Mouse (Mus musculus) liver, embryonic 14.5 days (tissue): ENCODE results near the gene Ovch2. TPM values are rescaled to one million over a fixed set of nuclear protein-coding genes. Genes with fewer than 3 reads are reported as not detected.

Experiments
- ATAC-seq: fragments of 200-750 bp; cut with Nextera tagmentation; 2 replicates; pipeline ENCODE4 v1.8.0; 2017; ENCODE audit warnings: moderate number of reproducible peaks, mild to moderate bottlenecking, moderate library complexity; ENCODE audit not compliant: insufficient read depth
- DNase-seq, 3 experiments: peaks; one replicate each; pipeline ENCODE4 v3.0.0-alpha.2; 2012 to 2013; ENCODE audit warnings: low read depth in 3 of 3, low spot score in 3 of 3
- H3K27ac ChIP-seq: fragments of 300-500 bp; sonication (generic); 2 replicates; pipeline ENCODE4 v1.5.1; 2014; ENCODE audit warnings: moderate library complexity, mild to moderate bottlenecking, control low read depth, inconsistent platforms
- H3K27me3 ChIP-seq: fragments of 300-500 bp; sonication (generic); 2 replicates; pipeline ENCODE4 v1.6.1; 2014; ENCODE audit warnings: mild to moderate bottlenecking, low read length, moderate library complexity; ENCODE audit not compliant: control insufficient read depth, insufficient read depth
- H3K36me3 ChIP-seq: fragments of 300-500 bp; sonication (generic); replicated peaks from 2 replicates; pipeline ENCODE4 v1.6.1; 2014; ENCODE audit warnings: low read depth; ENCODE audit not compliant: control insufficient read depth, insufficient read depth
- H3K4me1 ChIP-seq, 2 experiments: fragments of 200-500 bp in 1 of 2; fragments of 300-500 bp in 1 of 2; sonication (generic) in 1 of 2; replicated peaks; 2 replicates each; pipeline ENCODE4 v1.6.1; 2012 to 2014; ENCODE audit warnings: antibody characterized with exemption in 1 of 2, inconsistent platforms in 1 of 2, low read length in 1 of 2; ENCODE audit not compliant: control insufficient read depth in 2 of 2, insufficient read depth in 2 of 2
- H3K4me2 ChIP-seq: fragments of 300-500 bp; sonication (generic); 2 replicates; pipeline ENCODE4 v1.6.1; 2014; ENCODE audit warnings: low read depth, mild to moderate bottlenecking, control low read depth, moderate library complexity
- H3K4me3 ChIP-seq, 2 experiments: fragments of 200-500 bp in 1 of 2; fragments of 300-500 bp in 1 of 2; sonication (generic) in 1 of 2; 2 replicates each; pipeline ENCODE4 v1.5.1; 2012 to 2014; ENCODE audit warnings: low read depth in 2 of 2, low read length in 2 of 2, mild to moderate bottlenecking in 2 of 2, control low read depth in 1 of 2, inconsistent platforms in 1 of 2, moderate library complexity in 1 of 2; ENCODE audit not compliant: insufficient read depth in 1 of 2
- H3K9ac ChIP-seq: fragments of 300-500 bp; sonication (generic); replicated peaks from 2 replicates; pipeline ENCODE4 v1.6.1; 2014; ENCODE audit warnings: mild to moderate bottlenecking, control low read depth, moderate library complexity
- H3K9me3 ChIP-seq: fragments of 300-500 bp; sonication (generic); 2 replicates; pipeline ENCODE4 v1.6.1; 2016; ENCODE audit warnings: low read length, mixed read lengths; ENCODE audit not compliant: control insufficient read depth
- CTCF ChIP-seq: IDR thresholded peaks from 2 replicates; pipeline ENCODE4 v1.5.1; 2016; ENCODE audit warnings: antibody characterized with exemption, low read depth, control low read depth
- EP300 ChIP-seq: IDR thresholded peaks from 2 replicates; pipeline ENCODE4 v1.6.1; 2016; ENCODE audit warnings: antibody characterized with exemption, low read depth
- WGBS: fragments of 180-500 bp; shearing (Covaris S2); extraction: QIAGEN DNeasy Blood & Tissue Kit; methylation state at CpG from one replicate; pipeline ENCODE4 v1.1.7; 2014; ENCODE audit not compliant: insufficient replicate concordance; 5-methylcytosine and 5-hydroxymethylcytosine counted together
- polyA plus RNA-seq, 2 experiments: library from polyadenylated mRNA; depleted of rRNA in 1 of 2; stranded (reverse) in 1 of 2; unstranded in 1 of 2; fragments of >200 nt; fragmentation: Nextera tagmentation in 1 of 2; extraction: Ambion mirVana in 1 of 2; gene quantifications; 2 replicates each; pipeline versions ENCODE4 v1.2.1 to v1.2.3; 2012 to 2014

Gene Ovch2
- polyA plus RNA-seq, 2 experiments: not detected

DNA sequence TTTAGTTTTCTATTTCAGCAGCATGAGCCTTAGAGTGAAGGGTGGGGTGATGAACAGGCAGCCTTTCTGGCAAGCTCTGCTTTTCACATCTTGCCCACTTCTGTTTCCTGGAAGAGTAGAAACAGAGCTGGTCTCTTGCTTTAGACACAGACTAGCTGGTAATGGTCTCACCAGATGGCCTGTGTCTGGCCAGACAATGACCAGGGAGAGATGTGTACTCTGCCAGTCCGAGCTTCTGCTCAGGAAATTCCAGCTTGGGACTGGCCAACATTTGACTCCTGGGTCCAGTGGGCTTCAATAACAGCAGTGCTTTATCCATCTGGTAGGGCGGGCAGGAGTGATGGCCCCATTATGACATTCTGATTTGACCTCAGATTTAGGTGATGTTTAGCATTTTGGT is 55.9 kb downstream of the Ovch2 start:
- no peak for TF ChIP-seq EP300
- TF ChIP-seq CTCF: no peak

DNA sequence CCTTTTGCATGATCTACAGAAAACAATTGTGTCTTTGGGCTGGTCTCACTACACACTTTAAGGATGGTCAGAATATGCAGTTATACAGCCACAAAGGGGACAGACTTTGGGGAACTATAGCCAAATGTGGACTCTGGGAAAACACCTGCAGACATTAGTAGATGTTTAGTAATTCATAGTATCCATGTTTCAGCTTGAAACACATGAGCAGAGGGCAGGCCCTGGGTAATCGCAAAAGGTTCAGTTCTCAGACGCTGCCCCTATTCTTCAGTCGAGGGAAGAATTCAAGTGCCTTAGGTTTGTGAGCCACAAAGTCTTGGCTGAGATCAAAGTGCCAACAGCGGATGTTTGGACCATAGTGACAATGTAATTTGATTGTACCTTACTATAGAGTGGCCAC is 56.6 kb downstream of the Ovch2 start:
- ATAC-seq: no peak
- H3K4me1 ChIP-seq: no peaks in the 10 kb centered on the region
- WGBS: 76% methylated on average over 4 of the region's 4 CpGs
- no peak for TF ChIP-seq EP300
- TF ChIP-seq CTCF: no peak
- H3K27ac ChIP-seq: no peak overlapping the region
- H3K9me3 ChIP-seq: no peaks in the 10 kb centered on the region
- H3K27me3 ChIP-seq: no peaks in the 10 kb centered on the region
- no peak overlapping the region for H3K9ac ChIP-seq
- H3K4me2 ChIP-seq: no peak overlapping the region
- H3K4me3 ChIP-seq: no peak overlapping the region
- no peaks in the 10 kb centered on the region for H3K36me3 ChIP-seq
- DNase-seq: no peak

More for the DNA sequence above, 55.9 kb downstream of the Ovch2 start:
- Histone ChIP-seq H3K36me3 (no peaks in the 10 kb centered on the region), H3K27me3 (no peaks in the 10 kb centered on the region), H3K9me3 (no peaks in the 10 kb centered on the region), H3K4me2 (no peak overlapping the region), H3K27ac (no peak overlapping the region), H3K9ac (no peak overlapping the region), H3K4me3 (no peak overlapping the region), H3K4me1 (no peaks in the 10 kb centered on the region)
- ATAC-seq: no peak
- WGBS: 46% methylated on average over 2 of the region's 2 CpGs
- DNase-seq: no peak

DNA sequence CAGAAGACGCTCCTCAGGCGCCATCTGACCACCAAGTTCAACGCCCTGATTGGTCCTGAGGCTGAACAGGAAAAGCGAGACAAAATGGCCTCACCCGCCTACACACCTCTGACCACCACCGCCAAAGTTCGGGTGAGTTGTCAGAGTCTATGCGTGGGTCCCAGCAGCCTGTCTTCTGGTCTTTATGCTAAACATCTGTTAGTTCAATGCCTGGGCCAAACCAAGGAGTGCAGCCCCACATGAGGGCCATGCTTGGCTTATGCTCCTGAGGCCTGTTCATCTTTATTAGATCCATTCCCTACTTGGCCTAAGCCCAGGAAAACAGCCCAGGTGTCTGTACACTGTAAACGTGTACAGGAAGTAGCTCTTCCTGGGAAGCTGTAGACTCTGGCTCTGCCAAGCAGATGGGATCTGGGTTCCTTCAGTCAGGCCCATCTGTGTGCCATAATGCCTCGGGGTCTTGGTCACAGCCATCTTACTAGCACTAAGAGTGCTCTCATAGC is 58.0 kb downstream of the Ovch2 start:
- no peaks in the 10 kb centered on the region for H3K9me3 ChIP-seq
- DNase-seq: no peak
- H3K4me1 ChIP-seq: no peaks in the 10 kb centered on the region
- no peaks in the 10 kb centered on the region for H3K27me3 ChIP-seq
- H3K36me3 ChIP-seq: no peaks in the 10 kb centered on the region
- no peak for ATAC-seq
- 61% methylated on average over 10 of the region's 10 CpGs for WGBS
- H3K9ac ChIP-seq: no peak overlapping the region
- H3K4me3 ChIP-seq: no peak overlapping the region
- TF ChIP-seq EP300 (no peak), CTCF (no peak)
- H3K27ac ChIP-seq: no peak overlapping the region
- no peak overlapping the region for H3K4me2 ChIP-seq

DNA sequence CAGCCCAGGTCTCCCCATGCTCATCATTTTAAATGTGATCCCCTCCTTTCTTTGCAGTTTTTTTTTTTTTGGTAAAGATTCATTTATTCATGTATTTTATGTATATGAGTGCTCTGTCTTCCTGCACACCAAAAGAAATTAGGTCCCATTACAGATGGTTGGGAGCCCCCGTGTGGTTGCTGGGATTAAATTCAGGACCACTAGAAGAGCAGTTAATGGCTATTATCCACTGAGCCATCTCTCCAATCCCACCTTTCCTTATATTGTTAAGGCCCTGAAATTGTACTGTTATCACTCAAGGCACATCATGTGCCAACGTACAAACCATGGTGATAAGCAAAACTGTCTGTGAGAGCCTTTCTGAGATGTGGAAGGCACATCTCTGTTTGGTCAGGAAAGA is 62.3 kb downstream of the Ovch2 start:
- H3K27ac ChIP-seq: no peak overlapping the region
- H3K27me3 ChIP-seq: no peaks in the 10 kb centered on the region
- WGBS: 27% methylated on average over 2 of the region's 2 CpGs
- ATAC-seq (no peak), DNase-seq (no peak)
- no peaks in the 10 kb centered on the region for H3K4me1 ChIP-seq
- no peak for TF ChIP-seq CTCF
- no peak for TF ChIP-seq EP300
- no peak overlapping the region for H3K9ac ChIP-seq
- H3K4me3 ChIP-seq: no peak overlapping the region
- H3K9me3 ChIP-seq: no peaks in the 10 kb centered on the region
- H3K36me3 ChIP-seq: no peaks in the 10 kb centered on the region
- no peak overlapping the region for H3K4me2 ChIP-seq

DNA sequence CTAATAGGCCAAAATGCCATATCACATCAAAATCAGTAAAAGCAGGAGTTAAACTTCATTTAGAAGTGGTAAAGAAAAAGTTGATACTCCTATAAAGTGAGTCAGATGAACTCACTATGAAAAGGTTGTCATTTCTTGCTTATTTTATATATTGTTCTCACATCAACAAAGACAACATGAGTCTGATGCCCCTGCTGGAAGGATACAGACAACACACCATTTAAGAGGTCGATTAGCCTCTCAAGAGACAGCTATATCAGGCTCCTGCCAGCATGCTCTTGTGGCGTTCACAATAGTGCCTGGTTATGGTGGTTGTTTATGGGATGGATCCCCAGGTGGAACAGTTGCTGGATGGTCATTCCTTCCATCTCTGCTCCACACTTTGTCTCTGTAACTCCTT is 67.8 kb downstream of the Ovch2 start:
- H3K36me3 ChIP-seq: no peaks in the 10 kb centered on the region
- WGBS: 55% methylated on average over 2 of the region's 2 CpGs
- H3K4me1 ChIP-seq: no peaks in the 10 kb centered on the region
- H3K9ac ChIP-seq: no peak overlapping the region
- no peaks in the 10 kb centered on the region for H3K9me3 ChIP-seq
- TF ChIP-seq CTCF (no peak), EP300 (no peak)
- ATAC-seq (no peak), DNase-seq (no peak)
- H3K4me2 ChIP-seq: no peak overlapping the region
- H3K4me3 ChIP-seq: no peak overlapping the region
- H3K27ac ChIP-seq: no peak overlapping the region
- H3K27me3 ChIP-seq: no peaks in the 10 kb centered on the region

Other genes with a start within 250 kb of the Ovch2 start
- gene Olfml1, start 233.8 kb downstream of the Ovch2 start, polyA plus RNA-seq (2012; rRNA removed): 0.52 and 0.64 TPM in 2 replicates
- 1.1 and 1.3 TPM in 2 replicates for gene Olfml1, start 233.8 kb downstream of the Ovch2 start, polyA plus RNA-seq (2014; fragmentation: Nextera tagmentation; extraction: Ambion mirVana)
- gene Ppfibp2, start 206.0 kb downstream of the Ovch2 start, polyA plus RNA-seq (2012; rRNA removed): 2.2 and 2.5 TPM in 2 replicates
- 3.1 and 3.5 TPM in 2 replicates for gene Ppfibp2, start 206.0 kb downstream of the Ovch2 start, polyA plus RNA-seq (2014; fragmentation: Nextera tagmentation; extraction: Ambion mirVana)
- gene 5330417H12Rik, start 176.0 kb downstream of the Ovch2 start, polyA plus RNA-seq (2012; rRNA removed): not detected in 2 replicates
- not detected in 2 replicates for gene 5330417H12Rik, start 176.0 kb downstream of the Ovch2 start, polyA plus RNA-seq (2014; fragmentation: Nextera tagmentation; extraction: Ambion mirVana)
- 0.02 and 0.09 TPM in 2 replicates for gene Cyb5r2, start 43.2 kb downstream of the Ovch2 start, polyA plus RNA-seq (2012; rRNA removed)
- 0.04 TPM in 1 of 2 replicates, not detected in the other for gene Cyb5r2, start 43.2 kb downstream of the Ovch2 start, polyA plus RNA-seq (2014; fragmentation: Nextera tagmentation; extraction: Ambion mirVana)
- not detected in 2 replicates for gene Olfr467, start 11.1 kb upstream of the Ovch2 start, polyA plus RNA-seq (2012; rRNA removed)
- not detected in 2 replicates for gene Olfr467, start 11.1 kb upstream of the Ovch2 start, polyA plus RNA-seq (2014; fragmentation: Nextera tagmentation; extraction: Ambion mirVana)
- gene Olfr469, start 24.3 kb upstream of the Ovch2 start, polyA plus RNA-seq (2012; rRNA removed): not detected in 2 replicates
- gene Olfr469, start 24.3 kb upstream of the Ovch2 start, polyA plus RNA-seq (2014; fragmentation: Nextera tagmentation; extraction: Ambion mirVana): not detected in 2 replicates
- gene Olfr470, start 46.3 kb upstream of the Ovch2 start, polyA plus RNA-seq (2012; rRNA removed): not detected in 2 replicates
- gene Olfr470, start 46.3 kb upstream of the Ovch2 start, polyA plus RNA-seq (2014; fragmentation: Nextera tagmentation; extraction: Ambion mirVana): not detected in 2 replicates
- not detected in 2 replicates for gene Olfr472, start 96.7 kb upstream of the Ovch2 start, polyA plus RNA-seq (2012; rRNA removed)
- gene Olfr472, start 96.7 kb upstream of the Ovch2 start, polyA plus RNA-seq (2014; fragmentation: Nextera tagmentation; extraction: Ambion mirVana): not detected in 2 replicates
- gene Olfr473, start 129.2 kb upstream of the Ovch2 start, polyA plus RNA-seq (2012; rRNA removed): not detected in 2 replicates
- gene Olfr473, start 129.2 kb upstream of the Ovch2 start, polyA plus RNA-seq (2014; fragmentation: Nextera tagmentation; extraction: Ambion mirVana): not detected in 2 replicates
- gene Olfr474, start 153.4 kb upstream of the Ovch2 start, polyA plus RNA-seq (2012; rRNA removed): not detected in 2 replicates
- not detected in 2 replicates for gene Olfr474, start 153.4 kb upstream of the Ovch2 start, polyA plus RNA-seq (2014; fragmentation: Nextera tagmentation; extraction: Ambion mirVana)
- gene Olfr476, start 163.6 kb upstream of the Ovch2 start, polyA plus RNA-seq (2012; rRNA removed): not detected in 2 replicates
- gene Olfr476, start 163.6 kb upstream of the Ovch2 start, polyA plus RNA-seq (2014; fragmentation: Nextera tagmentation; extraction: Ambion mirVana): not detected in 2 replicates
- gene Olfr477, start 185.5 kb upstream of the Ovch2 start, polyA plus RNA-seq (2012; rRNA removed): not detected in 2 replicates
- gene Olfr477, start 185.5 kb upstream of the Ovch2 start, polyA plus RNA-seq (2014; fragmentation: Nextera tagmentation; extraction: Ambion mirVana): not detected in 2 replicates
- not detected in 2 replicates for gene Olfr478, start 232.8 kb upstream of the Ovch2 start, polyA plus RNA-seq (2012; rRNA removed)
- not detected in 2 replicates for gene Olfr478, start 232.8 kb upstream of the Ovch2 start, polyA plus RNA-seq (2014; fragmentation: Nextera tagmentation; extraction: Ambion mirVana)
- gene Olfr479, start 249.5 kb upstream of the Ovch2 start, polyA plus RNA-seq (2012; rRNA removed): not detected in 2 replicates
- not detected in 2 replicates for gene Olfr479, start 249.5 kb upstream of the Ovch2 start, polyA plus RNA-seq (2014; fragmentation: Nextera tagmentation; extraction: Ambion mirVana)